Mouse (Mus musculus): Measurements from ENCODE around the gene Spi1. TPM values are rescaled to one million over a fixed set of nuclear protein-coding genes. Genes with fewer than 3 reads are reported as not detected.

Gene Spi1
- polyA plus RNA-seq, 1 experiment from 2014 or later, result 2.8 TPM

DNA sequence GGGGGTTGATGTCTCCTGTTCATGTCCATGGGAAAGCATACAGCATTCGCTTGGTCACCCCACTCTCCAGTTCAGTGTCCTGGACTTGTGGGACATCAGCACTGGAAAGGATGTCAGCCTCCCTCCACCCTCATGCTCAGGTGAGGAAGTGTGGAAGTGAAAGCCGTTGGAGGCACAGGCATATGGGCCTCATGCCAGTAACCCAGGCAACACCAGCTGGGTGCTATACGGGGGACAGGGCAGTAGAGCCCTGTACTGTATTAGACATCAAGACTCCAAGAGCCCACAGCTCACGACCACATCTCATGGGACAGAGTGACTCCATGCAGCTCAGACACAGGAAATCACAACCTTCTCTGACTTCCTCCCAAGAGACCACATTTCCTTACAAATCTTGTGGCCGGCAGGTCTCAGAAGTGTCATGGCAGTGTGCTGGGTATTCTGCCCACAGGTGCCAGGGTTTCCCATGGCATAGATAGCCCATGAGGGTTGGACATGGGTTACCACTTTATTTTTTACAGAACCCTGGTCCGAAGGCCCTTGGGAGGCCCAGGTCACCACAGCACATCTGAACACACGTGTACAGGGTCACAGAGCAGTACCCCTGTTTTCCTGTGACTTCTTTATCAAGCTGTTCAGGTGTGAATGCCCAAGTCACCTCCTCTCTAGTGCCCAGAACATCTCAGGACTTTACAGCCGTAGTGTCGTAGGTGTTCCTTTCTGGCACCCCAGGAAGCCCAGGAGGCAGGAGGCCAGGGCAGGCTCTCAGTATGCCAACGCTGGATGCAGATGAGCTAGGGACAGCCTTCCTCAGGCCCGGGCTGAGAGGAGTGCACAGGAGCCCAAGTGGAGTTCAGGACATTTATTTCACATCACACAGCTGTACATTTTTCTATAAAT is 54.6 kb downstream of the Spi1 start:
- no peaks in the 10 kb centered on the region for H3K9me3 ChIP-seq (ENCODE audit: control insufficient read depth, low read length)
- 84% methylated on average over 11 of the region's 11 CpGs for WGBS
- no peaks in the 10 kb centered on the region for H3K36me3 ChIP-seq (ENCODE audit: control insufficient read depth, insufficient read depth, low read length)
- no peak overlapping the region for H3K27ac ChIP-seq (ENCODE audit: low read depth, low read length)
- no peak overlapping the region for H3K4me2 ChIP-seq (ENCODE audit: low read depth)
- no peak overlapping the region for H3K4me3 ChIP-seq (ENCODE audit: low read depth, low read length)
- H3K4me1 ChIP-seq (ENCODE audit: control insufficient read depth, insufficient read depth, low read length), result no peaks in the 10 kb centered on the region
- DNase-seq (ENCODE audit: low spot score), result no peak
- H3K9ac ChIP-seq (ENCODE audit: low read length), result no peak overlapping the region
- ATAC-seq (ENCODE audit: insufficient read depth, low FRiP score, low TSS enrichment), result no peak
- no peaks in the 10 kb centered on the region for H3K27me3 ChIP-seq (ENCODE audit: control insufficient read depth, insufficient read depth, low read length)

DNA sequence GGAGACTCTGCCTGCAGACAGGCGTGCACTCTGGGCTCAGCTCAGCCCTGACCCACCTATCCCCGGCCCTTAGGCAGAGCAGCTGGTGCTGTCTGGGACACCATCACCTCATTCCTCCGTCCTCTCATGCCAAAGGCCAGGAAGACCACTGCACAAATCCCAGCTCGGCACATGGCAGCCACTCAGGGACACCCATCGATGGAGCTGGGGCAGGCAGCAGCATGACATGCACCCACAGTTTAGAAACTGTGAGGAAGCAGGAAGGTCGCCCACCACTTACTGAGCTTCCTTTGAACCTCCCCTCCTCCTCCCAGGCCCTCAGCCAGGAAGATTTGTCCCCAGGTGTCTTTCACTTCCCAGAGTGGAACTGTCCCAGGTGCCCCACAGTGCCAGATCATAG is 55.3 kb downstream of the Spi1 start:
- no peaks in the 10 kb centered on the region for H3K36me3 ChIP-seq (ENCODE audit: control insufficient read depth, insufficient read depth, low read length)
- no peaks in the 10 kb centered on the region for H3K4me1 ChIP-seq (ENCODE audit: control insufficient read depth, insufficient read depth, low read length)
- no peak overlapping the region for H3K4me3 ChIP-seq (ENCODE audit: low read depth, low read length)
- no peaks in the 10 kb centered on the region for H3K27me3 ChIP-seq (ENCODE audit: control insufficient read depth, insufficient read depth, low read length)
- no peak for DNase-seq (ENCODE audit: low spot score)
- H3K4me2 ChIP-seq (ENCODE audit: low read depth), result no peak overlapping the region
- no peak overlapping the region for H3K9ac ChIP-seq (ENCODE audit: low read length)
- H3K27ac ChIP-seq (ENCODE audit: low read depth, low read length), result no peak overlapping the region
- H3K9me3 ChIP-seq (ENCODE audit: control insufficient read depth, low read length), result no peaks in the 10 kb centered on the region
- WGBS, result 86% methylated on average over 6 of the region's 6 CpGs
- no peak for ATAC-seq (ENCODE audit: insufficient read depth, low FRiP score, low TSS enrichment)

DNA sequence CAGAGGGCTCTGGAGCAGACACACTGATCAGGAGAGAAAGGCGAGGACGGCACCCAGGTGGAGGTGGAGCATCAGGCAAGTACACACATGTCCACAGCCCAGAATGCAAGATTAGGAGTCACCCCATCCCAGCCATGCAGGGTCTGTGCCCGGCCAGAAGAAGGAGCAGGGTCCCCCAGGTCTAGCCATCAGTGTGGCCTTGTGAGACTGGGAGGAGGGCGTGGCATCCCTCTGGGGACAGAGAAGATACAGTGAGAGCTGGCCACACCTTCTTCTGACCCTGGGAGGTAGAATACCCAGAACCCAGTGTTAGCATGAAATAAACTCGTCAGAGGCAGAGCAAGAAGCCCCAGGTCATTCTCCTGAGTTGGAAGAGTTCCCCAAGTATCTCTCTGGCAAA is 57.1 kb downstream of the Spi1 start:
- no peak for ATAC-seq (ENCODE audit: insufficient read depth, low FRiP score, low TSS enrichment)
- Histone ChIP-seq H3K9ac (ENCODE audit: low read length) (no peak overlapping the region), H3K36me3 (ENCODE audit: control insufficient read depth, insufficient read depth, low read length) (0 out of 2 replicates have a peak, but pooled peaks cover 3% of the 10 kb centered on the region), H3K9me3 (ENCODE audit: control insufficient read depth, low read length) (no peaks in the 10 kb centered on the region), H3K4me2 (ENCODE audit: low read depth) (no peak overlapping the region), H3K27me3 (ENCODE audit: control insufficient read depth, insufficient read depth, low read length) (no peaks in the 10 kb centered on the region), H3K27ac (ENCODE audit: low read depth, low read length) (no peak overlapping the region), H3K4me1 (ENCODE audit: control insufficient read depth, insufficient read depth, low read length) (no peaks in the 10 kb centered on the region), H3K4me3 (ENCODE audit: low read depth, low read length) (no peak overlapping the region)
- 66% methylated on average over 5 of the region's 5 CpGs for WGBS
- DNase-seq (ENCODE audit: low spot score), result no peak

DNA sequence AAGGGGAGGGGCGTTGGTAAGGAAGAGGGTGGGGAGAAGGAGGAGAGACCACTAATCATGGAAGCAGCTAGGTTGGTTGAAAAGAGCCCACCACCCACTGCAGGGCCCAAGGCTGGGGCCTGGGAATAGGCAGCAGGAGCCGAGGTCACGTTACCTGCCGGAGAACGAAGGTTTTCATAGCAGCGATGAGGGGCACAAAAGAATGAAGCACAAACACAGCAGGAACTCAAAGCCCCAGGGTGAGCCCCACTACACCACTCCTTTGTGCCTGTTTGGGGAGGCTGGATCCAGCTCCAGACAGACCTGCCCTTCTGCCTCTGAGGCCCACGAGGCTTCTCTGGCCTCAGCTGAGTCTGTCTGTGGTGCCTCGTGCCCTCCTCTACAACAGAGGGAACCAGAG is 57.6 kb downstream of the Spi1 start:
- no peak overlapping the region for H3K4me3 ChIP-seq (ENCODE audit: low read depth, low read length)
- H3K36me3 ChIP-seq (ENCODE audit: control insufficient read depth, insufficient read depth, low read length), result 0 out of 2 replicates have a peak, but pooled peaks cover 3% of the 10 kb centered on the region
- DNase-seq (ENCODE audit: low spot score), result no peak
- no peaks in the 10 kb centered on the region for H3K27me3 ChIP-seq (ENCODE audit: control insufficient read depth, insufficient read depth, low read length)
- WGBS, result 78% methylated on average over 8 of the region's 8 CpGs
- ATAC-seq (ENCODE audit: insufficient read depth, low FRiP score, low TSS enrichment), result no peak
- H3K9me3 ChIP-seq (ENCODE audit: control insufficient read depth, low read length), result no peaks in the 10 kb centered on the region
- H3K9ac ChIP-seq (ENCODE audit: low read length), result no peak overlapping the region
- H3K4me2 ChIP-seq (ENCODE audit: low read depth), result no peak overlapping the region
- H3K4me1 ChIP-seq (ENCODE audit: control insufficient read depth, insufficient read depth, low read length), result no peaks in the 10 kb centered on the region
- no peak overlapping the region for H3K27ac ChIP-seq (ENCODE audit: low read depth, low read length)

DNA sequence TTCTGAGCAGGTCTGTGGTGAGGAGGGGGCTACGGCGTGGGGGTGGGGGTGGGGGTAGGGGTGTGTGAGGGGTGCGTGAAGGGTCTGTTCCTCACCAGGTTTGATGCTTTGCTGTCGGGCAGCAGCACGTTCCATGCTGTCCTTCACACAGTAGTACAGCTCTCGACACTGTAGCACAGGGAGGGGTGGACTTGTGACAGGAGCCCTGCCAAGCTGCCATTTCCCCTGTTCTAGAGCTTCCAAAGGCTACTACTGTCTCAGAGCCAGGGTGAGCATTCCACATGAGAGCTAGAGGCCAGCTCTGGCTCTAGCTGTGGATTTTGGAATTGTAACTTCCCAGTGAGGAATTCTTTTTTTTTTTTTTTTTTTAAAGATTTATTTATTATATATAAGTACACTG is 60.7 kb downstream of the Spi1 start:
- no peak overlapping the region for H3K27ac ChIP-seq (ENCODE audit: low read depth, low read length)
- no peak overlapping the region for H3K9ac ChIP-seq (ENCODE audit: low read length)
- peaks cover 5% of the 10 kb centered on the region; the same call in 1 of the 2 replicates for H3K36me3 ChIP-seq (ENCODE audit: control insufficient read depth, insufficient read depth, low read length)
- WGBS, result 95% methylated on average over 6 of the region's 6 CpGs
- ATAC-seq (ENCODE audit: insufficient read depth, low FRiP score, low TSS enrichment) (no peak), DNase-seq (ENCODE audit: low spot score) (no peak)
- H3K4me2 ChIP-seq (ENCODE audit: low read depth), result no peak overlapping the region
- no peaks in the 10 kb centered on the region for H3K27me3 ChIP-seq (ENCODE audit: control insufficient read depth, insufficient read depth, low read length)
- H3K4me3 ChIP-seq (ENCODE audit: low read depth, low read length), result no peak overlapping the region
- H3K9me3 ChIP-seq (ENCODE audit: control insufficient read depth, low read length), result no peaks in the 10 kb centered on the region
- H3K4me1 ChIP-seq (ENCODE audit: control insufficient read depth, insufficient read depth, low read length), result no peaks in the 10 kb centered on the region

DNA sequence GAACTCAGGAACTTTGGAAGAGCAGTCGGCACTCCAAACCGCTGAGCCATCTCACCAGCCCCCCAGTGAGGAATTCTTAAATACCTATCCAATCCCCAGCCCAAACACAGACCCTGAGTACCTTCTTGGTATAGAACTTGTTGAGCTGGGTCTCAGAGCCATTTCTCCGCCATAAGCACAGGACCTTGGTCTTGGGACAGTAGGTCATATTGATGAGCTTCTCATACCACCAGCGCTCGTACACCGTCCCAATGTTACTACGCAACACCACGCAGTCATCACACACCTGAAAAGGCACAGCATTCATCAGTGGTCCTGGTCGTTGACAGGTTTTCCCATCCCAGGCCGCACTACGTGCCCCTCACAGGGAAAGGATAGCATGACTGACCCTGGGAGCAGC is 61.2 kb downstream of the Spi1 start:
- no peak overlapping the region for H3K4me3 ChIP-seq (ENCODE audit: low read depth, low read length)
- no peak overlapping the region for H3K27ac ChIP-seq (ENCODE audit: low read depth, low read length)
- ATAC-seq (ENCODE audit: insufficient read depth, low FRiP score, low TSS enrichment), result no peak
- no peaks in the 10 kb centered on the region for H3K27me3 ChIP-seq (ENCODE audit: control insufficient read depth, insufficient read depth, low read length)
- 95% methylated on average over 11 of the region's 11 CpGs for WGBS
- no peaks in the 10 kb centered on the region for H3K9me3 ChIP-seq (ENCODE audit: control insufficient read depth, low read length)
- no peak overlapping the region for H3K9ac ChIP-seq (ENCODE audit: low read length)
- no peaks in the 10 kb centered on the region for H3K4me1 ChIP-seq (ENCODE audit: control insufficient read depth, insufficient read depth, low read length)
- no peak overlapping the region for H3K4me2 ChIP-seq (ENCODE audit: low read depth)
- H3K36me3 ChIP-seq (ENCODE audit: control insufficient read depth, insufficient read depth, low read length), result peaks cover 5% of the 10 kb centered on the region; the same call in 1 of the 2 replicates
- no peak for DNase-seq (ENCODE audit: low spot score)

DNA sequence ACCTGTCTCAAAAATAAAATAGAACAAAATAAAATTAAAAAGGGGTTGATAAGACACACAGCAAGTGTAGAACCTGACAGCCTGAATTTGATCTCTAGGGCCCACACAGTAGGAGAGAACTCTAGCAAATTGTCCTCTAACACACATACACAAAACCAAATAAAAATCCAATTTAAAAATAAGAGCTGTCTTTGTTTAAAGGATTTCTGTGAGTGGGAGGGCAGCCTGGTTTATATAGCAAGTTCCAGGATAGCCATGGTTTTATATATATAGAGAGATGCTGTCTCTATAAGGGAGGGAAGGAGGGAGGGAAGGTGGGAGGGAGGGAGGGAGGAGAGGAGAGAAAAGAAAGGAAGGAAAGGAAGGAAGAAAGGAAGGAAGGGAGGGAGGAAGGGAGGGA is 65.9 kb downstream of the Spi1 start:
- Histone ChIP-seq H3K4me1 (ENCODE audit: control insufficient read depth, insufficient read depth, low read length) (no peaks in the 10 kb centered on the region), H3K9me3 (ENCODE audit: control insufficient read depth, low read length) (no peaks in the 10 kb centered on the region), H3K4me2 (ENCODE audit: low read depth) (no peak overlapping the region), H3K36me3 (ENCODE audit: control insufficient read depth, insufficient read depth, low read length) (peaks cover 4% of the 10 kb centered on the region), H3K27me3 (ENCODE audit: control insufficient read depth, insufficient read depth, low read length) (no peaks in the 10 kb centered on the region), H3K27ac (ENCODE audit: low read depth, low read length) (no peak overlapping the region), H3K9ac (ENCODE audit: low read length) (no peak overlapping the region), H3K4me3 (ENCODE audit: low read depth, low read length) (no peak overlapping the region)
- ATAC-seq (ENCODE audit: insufficient read depth, low FRiP score, low TSS enrichment), result no peak
- DNase-seq (ENCODE audit: low spot score), result no peak

DNA sequence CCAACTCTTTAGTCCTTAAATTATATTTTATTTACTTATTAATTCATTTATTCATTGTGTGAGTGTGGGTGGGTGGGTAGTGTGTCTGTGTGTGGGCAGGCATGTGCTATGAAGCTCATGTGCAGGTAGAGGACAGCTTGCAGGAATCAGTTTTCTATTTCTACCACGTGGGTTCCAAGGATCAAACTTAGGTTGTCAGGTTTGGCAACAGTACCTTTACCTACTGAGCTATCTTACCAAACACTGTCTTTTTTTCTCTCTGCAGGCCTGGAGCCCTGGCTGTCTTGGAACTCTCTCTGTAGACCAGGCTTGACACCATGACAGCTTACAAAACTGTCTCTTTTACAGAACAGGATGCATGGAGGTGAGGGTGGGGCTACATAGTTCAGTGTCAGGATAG is 69.1 kb downstream of the Spi1 start:
- Histone ChIP-seq H3K4me2 (ENCODE audit: low read depth) (no peak overlapping the region), H3K4me1 (ENCODE audit: control insufficient read depth, insufficient read depth, low read length) (no peaks in the 10 kb centered on the region), H3K27ac (ENCODE audit: low read depth, low read length) (no peak overlapping the region), H3K36me3 (ENCODE audit: control insufficient read depth, insufficient read depth, low read length) (peaks cover 3% of the 10 kb centered on the region), H3K4me3 (ENCODE audit: low read depth, low read length) (no peak overlapping the region), H3K9me3 (ENCODE audit: control insufficient read depth, low read length) (no peaks in the 10 kb centered on the region), H3K9ac (ENCODE audit: low read length) (no peak overlapping the region), H3K27me3 (ENCODE audit: control insufficient read depth, insufficient read depth, low read length) (no peaks in the 10 kb centered on the region)
- WGBS, result 77% methylated on average over 1 of the region's 1 CpGs
- no peak for DNase-seq (ENCODE audit: low spot score)
- no peak for ATAC-seq (ENCODE audit: insufficient read depth, low FRiP score, low TSS enrichment)

DNA sequence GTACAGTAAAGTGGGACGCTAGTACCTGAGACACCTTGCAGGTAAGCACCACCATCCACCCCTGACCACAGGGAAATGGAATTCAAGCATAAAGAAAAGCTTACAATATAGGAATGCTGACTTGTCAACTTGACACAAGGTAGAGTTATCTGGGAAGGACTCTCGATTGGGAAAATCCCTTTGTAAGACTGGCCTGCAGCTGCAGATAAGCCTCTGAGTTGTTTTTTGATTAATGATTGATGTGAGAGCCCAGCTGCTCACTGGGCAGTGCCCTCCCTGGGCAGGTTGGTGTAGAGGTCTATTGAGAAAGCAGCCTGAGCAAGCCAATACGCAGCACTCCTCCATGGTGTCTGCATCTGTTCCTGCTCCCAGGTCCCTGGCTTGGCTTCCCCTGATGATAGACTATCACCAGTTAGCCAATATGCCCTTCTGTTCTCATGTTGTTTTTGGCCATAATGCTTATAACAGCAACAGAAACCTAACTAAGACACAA is 70.7 kb downstream of the Spi1 start:
- no peak overlapping the region for H3K27ac ChIP-seq (ENCODE audit: low read depth, low read length)
- peaks cover 4% of the 10 kb centered on the region; the same call in 1 of the 2 replicates for H3K36me3 ChIP-seq (ENCODE audit: control insufficient read depth, insufficient read depth, low read length)
- H3K4me2 ChIP-seq (ENCODE audit: low read depth), result no peak overlapping the region
- no peaks in the 10 kb centered on the region for H3K4me1 ChIP-seq (ENCODE audit: control insufficient read depth, insufficient read depth, low read length)
- no peaks in the 10 kb centered on the region for H3K9me3 ChIP-seq (ENCODE audit: control insufficient read depth, low read length)
- H3K4me3 ChIP-seq (ENCODE audit: low read depth, low read length), result no peak overlapping the region
- no peak overlapping the region for H3K9ac ChIP-seq (ENCODE audit: low read length)
- ATAC-seq (ENCODE audit: insufficient read depth, low FRiP score, low TSS enrichment) (no peak), DNase-seq (ENCODE audit: low spot score) (no peak)
- WGBS, result 95% methylated on average over 3 of the region's 3 CpGs
- no peaks in the 10 kb centered on the region for H3K27me3 ChIP-seq (ENCODE audit: control insufficient read depth, insufficient read depth, low read length)
